Mouse (Mus musculus) thymus, postnatal 25 days (tissue): ENCODE data around the gene Ap3b2.

Source experiments
- DNase-seq: peaks from one replicate; pipeline ENCODE4 v3.0.0; 2022

Ap3b2 gene

DNA sequence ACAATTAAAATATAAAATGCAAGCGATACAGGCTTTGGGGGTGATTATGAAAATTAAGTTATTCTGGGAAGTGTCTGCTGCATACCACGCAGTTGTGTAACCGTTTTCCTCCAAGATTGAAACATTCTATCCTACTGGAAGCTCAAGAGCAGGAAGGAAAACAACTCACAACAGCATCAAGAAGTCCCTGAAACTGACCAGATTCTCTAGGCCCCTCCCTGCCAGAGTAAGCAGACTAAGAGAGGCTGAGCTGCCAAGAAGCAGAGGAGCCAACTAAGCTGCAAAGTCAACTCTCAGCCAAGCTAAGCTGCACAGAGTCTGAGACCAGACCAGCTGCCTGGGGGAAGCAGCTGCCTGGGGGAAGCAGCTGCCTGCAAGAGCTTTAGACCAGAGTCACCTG lies 18.5 kb downstream of the Ap3b2 start:
- no peak for DNase-seq

DNA sequence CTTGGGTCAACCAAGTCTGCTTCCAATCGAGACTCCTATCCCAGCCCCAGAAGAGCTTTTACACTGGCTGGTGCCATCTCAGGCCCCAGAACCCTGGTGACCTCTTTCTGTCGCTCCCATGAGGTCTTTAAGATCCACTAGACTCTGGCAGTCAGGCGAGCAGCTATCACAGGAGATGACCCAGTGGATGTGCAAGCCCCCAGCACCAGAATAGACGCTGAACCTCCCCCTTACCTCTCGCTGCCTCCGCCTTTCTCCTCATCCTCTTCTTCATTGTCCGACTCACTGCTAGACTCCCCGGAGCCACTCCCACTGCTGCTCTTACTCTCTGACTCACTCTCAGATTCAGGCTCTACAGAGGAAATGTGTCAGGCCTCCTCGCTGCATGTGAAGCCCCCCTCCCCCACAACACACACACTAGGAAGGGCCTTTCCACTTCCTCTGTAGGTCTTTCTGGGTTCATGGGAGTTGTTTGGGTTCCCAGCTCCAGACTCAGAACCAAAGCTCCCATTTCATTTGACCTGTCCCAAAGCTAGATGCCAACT lies 28.7 kb downstream of the Ap3b2 start:
- no peak for DNase-seq

DNA sequence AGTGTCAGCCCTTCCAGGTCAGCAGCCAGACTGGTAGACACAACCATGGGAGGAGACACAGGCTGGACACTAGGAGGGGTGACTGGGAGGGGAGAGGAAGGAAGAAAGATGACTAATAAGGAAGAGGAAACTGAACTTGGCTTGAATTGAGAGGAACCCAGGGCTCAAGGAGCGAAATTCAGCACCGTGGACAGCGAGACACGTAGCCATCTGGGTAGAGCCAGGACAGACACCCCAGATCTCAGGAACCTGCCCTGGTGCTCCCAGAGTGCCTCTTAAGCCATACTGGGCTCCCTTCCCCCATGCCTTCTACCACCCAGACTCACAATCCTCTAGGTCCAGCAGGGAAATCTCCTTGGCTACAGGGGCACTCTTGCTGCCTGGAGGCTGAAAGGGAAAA lies 29.6 kb downstream of the Ap3b2 start:
- DNase-seq = peak; percentile 5

DNA sequence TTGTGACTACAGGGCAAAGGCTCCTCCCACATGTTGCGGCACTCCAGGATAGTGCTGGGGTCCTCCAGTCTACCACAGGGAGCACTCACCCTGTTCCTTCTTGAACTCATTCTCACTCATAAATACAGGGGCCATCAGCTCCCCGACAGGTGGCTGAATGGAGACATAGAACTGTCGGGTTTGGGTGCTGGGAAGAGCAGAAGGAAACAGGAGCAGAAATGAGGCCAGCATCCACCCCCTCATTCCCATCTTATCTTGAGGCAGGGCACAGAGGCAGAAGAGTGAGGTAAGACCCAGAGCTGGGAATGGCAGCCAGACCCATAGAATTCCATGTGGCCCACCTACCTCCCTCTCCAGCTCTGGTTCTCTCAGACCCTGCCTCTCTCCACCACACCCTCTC lies 30.9 kb downstream of the Ap3b2 start:
- DNase-seq = no peak

DNA sequence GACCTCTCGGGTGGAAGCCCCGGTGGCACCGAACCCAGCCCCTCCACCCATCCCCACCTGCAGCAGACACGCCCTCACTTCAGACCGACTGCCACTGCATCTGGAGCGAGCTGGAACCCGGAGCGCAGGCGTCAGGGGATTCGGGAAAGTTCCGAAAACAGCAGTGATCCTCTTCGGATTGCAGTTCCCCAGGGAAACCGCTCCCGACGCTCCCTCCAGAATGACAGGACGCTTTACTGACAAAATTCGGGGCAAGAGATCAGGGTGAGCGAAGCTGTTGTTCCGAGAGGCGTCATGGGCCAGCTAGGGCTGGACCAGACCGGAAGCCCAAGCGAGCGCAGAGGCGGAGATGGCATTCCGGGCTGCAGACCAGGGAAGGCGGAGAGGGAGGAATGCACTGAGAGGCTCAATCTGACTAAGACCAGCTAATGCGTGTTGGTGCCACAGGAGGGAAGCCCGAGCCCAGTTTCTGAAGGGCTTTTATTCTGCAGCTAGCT lies 38.5 kb downstream of the Ap3b2 start, which contains the start of gene Cpeb1:
Gene Cpeb1 (minus strand): TSS at position 311 of the 497 bp plus-strand sequence.
- DNase-seq = no peak

DNA sequence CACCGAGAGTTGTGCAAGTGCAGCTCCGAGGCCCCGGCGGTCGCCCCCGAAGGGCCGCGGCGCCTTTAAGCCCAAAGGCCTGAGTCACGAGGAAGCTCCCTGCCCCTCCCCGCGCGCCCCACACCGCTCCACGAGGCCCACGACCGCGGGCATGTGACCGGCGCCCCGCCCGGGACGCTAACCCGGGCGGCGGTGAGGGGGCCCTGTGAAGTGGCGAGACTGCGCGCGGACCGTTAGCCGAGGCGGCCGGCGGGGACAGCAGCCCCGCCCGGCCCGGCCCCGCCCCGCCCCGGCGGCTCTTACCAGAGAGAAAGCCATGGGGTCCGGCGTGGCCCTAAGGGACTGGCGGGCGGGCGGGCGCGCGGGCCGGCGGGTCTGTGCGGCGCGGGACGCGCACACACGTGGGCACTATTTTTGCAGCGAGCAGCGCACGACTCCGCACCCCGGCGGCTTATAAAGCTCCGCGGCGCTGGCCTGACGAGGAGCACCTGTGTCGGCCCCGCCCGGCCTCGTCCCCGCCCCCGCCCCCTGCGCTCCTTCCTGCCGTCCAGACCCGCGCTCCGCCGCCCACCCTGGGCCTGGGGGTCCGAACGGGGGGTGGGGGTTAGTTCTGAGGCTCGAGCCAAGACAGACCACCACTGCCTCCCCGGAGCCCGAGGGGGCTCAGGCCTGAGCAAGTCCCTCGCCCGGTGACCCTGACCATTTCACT lies 39.2 kb downstream of the Ap3b2 start:
- no peak for DNase-seq

DNA sequence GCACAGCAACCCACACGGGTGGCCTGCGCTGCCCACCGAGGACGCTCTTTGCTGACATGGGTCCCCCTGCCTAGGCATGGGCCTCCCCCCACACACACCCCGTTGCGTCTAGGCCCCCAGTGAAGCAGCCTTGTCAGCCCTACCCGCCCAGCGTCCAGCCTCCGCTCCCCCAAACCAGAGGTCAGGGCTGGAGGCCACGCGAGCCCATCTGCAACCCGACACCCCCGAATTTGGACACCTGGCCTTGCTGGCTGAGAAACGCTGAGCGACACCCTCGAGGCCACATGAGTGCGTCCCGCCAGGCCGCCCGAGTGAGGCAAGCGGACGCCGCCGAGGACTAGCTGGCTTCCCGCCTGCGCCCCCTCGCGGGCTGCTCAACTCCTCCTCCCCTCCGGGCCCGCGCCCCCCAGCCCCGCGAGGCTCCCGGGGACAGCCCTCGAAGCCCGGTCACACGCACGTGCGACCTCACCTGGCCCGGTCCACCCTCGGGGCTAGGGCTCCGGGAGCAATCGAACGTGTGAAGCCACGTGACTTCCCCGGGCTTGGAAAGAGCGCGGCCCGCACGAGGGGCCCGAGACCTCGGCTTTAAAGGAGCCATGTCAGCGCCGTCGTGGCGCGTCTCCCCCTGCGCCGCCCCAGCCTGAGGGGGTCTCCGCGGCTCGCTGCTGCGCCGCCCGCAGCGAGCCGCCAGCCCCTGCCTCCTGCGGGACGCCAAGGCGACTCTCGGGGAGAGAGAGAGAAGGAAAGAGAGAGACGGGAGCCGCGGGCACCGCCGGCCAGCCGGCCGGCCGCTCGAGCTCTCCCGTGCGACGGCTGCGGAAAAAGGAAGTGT lies 40.1 kb downstream of the Ap3b2 start:
- peak; percentile 43 for DNase-seq

DNA sequence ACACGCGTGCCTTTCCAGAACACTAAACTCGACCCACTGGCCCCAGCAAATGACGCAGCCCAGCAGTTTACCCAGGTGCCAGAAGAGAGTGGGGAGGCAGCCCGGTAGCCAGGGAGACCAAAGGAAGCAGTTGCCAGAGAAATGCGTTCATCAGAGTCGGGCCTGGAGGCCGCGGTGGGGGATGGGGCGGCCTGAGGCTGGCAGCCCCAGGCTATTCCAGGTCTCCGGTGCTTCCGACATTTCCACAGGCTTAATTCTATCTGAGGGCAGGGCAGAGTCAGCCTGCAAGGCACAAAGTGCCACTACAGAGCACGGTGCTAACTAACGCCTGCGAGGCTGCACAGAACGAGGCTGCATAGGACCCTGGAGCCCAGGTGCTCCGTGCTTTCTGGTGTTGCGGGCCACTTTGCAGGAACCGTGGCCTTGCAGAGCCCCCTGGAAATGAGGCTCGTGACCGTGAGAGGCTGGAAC lies 40.7 kb downstream of the Ap3b2 start:
- DNase-seq = no peak
